Mouse (Mus musculus): Measurements from ENCODE around the gene Hddc2. TPM values are rescaled to one million over a fixed set of nuclear protein-coding genes. Genes with fewer than 3 reads are reported as not detected.

Hddc2 gene
- 1.2 and 1.6 TPM in 2 replicates for polyA plus RNA-seq (2012; ENCODE audit: low replicate concordance)

GRCm38 (mm10) chr10:31312865-31313848 is at the start of gene Hddc2:
Gene Hddc2 (plus strand): TSS chr10:31313383.

Other genes starting within 250 kb of the Hddc2 start
- gene Tpd52l1, start 132.6 kb downstream of the Hddc2 start, polyA plus RNA-seq (2012; ENCODE audit: low replicate concordance): 0.22 TPM in 1 of 2 replicates, not detected in the other